Mouse (Mus musculus): ENCODE results near the gene Tmem192.
"Not testable (repeated sequence)": the region's sequence is repeated elsewhere in the genome, so short reads cannot be mapped to it uniquely, and the experiment has no call there.

Tmem192 gene

DNA sequence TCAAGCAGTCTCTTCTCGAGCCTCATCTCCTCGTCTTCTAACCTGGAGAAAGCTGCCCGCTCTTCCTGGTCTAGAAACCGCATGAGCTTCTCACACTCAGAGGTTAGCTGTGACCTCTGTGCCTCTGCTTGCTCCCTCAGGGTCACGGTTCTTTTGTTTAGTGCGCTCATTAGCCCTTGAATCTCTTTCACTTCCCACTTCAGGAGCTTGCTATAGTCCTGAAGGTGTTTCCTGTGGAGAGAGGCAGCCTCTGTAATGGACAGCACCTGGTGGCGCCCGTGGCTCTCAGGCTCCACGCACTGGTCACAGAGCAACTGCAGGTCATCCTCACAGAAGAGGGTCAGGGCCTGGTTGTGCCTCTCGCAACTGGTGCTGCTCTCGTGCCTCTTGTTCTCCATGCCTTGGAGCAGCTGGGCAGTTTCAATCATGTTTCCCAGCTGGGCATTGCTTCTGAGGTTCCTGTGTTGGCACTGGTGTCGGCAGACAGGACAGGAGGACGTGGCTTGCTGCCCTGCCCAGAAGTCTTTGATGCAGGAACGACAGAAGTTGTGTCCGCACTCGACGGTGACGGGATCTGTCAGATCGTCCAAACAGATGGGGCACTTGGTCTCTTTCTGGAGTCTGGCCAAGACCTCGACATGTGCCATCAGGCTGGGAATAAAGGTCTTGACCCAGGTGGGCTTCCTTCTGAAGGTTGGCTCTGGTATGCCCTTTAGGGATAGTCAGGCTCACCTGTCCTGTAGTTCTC lies 36.3 kb downstream of the Tmem192 start:
- no peak for DNase-seq (ENCODE audit: low read depth, low spot score)

DNA sequence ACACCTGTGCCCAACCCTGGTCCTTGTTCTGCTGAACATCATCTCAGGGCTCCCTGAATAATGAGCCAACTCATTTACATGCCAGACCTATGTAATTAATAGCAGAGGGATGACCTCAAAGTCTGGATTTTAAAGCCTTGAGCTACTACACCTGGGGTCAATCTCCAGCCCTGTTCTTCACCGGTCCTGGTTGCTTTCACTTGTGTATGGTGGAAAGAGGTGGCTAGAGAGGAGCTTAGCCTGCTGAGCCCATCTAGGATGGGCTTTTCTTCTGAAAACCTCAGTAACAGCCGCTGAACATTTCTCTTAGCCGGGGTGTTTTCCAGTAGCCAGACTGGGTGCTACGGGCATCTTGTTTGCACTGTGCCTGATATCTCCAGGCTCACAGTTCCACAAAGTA lies 40.7 kb downstream of the Tmem192 start, which contains the start of gene Trim75:
Trim75 (minus strand) TSS at position 101 of the 400 bp plus-strand sequence.
- no peak for DNase-seq (ENCODE audit: low read depth, low spot score)

DNA sequence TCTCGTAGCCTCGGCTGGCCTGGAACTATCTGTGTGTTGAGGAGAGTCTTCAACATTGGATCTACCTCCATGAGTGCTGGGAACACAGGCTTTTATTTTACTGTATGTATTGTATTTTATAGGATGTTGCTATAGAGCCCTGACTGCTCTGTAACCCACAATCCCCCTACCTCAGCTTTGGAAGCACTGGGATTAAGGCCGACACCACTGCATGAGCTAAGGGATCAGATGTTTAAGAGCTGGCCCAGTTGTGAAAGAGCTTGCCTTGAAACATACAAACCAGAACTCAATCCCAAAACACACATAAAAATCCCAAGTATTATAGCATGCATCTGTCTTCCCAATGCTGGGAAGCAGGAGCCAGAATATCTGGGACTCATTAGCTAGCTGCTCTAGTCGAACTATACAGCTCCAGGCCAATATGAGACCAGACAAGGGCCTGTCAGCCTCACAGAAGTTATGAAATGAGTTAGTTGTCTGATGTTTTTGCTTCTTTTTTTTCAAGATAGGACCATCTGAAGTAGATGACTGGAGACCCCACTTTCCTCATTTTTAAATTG lies 51.9 kb downstream of the Tmem192 start:
- DNase-seq (ENCODE audit: low read depth, low spot score): no peak

DNA sequence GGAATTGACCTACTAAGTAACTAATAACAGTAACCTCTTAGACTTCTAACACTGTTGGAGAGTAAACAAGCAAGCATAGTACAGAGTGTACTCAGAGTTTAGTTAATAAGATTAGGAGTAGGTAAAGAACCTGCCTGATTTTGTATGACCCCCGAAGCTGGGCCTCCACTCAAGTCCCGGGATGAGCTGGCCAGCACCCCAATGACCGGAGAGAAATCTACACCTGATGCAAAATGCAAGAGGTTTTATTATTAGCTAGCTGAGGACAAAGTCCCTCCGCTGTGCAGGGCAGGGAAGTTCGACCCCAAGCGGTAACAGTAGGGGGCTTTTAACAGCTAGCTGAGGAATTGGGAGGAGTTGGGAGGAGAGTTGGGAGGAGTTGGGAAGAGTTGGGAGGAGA lies 60.6 kb downstream of the Tmem192 start:
- not testable (repeated sequence) for DNase-seq (ENCODE audit: low read depth, low spot score)

DNA sequence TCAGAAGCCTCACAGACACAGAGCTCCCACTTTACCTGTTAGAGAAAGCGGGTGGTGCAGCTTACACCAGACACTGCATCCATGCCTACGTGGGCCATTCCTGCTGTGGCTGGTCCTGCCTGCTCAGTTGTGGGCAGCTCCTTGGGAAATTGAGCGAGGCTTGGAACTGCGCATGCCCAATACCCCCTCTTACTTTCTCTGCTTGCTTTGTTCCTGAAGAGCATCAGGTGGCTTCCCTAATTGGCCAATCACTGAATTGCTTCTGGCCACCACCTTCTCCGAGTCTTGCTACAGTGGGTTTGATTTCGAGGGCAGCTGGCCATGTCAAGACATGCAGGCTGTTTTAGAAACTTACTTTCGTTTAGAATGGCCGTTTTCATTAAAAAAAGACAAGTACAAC lies 71.4 kb downstream of the Tmem192 start, which contains the start of the genes Trim61 and Trim60:
Trim61 (minus strand) TSS at position 101 of the 400 bp plus-strand sequence.
Trim60 (minus strand) TSS at position 162 of the 400 bp plus-strand sequence.
- DNase-seq (ENCODE audit: low read depth, low spot score): no peak
